Mouse (Mus musculus) liver, embryonic 11.5 days (tissue): ENCODE measurements around the gene Ptpn5. TPM values are rescaled to one million over a fixed set of nuclear protein-coding genes. Genes with fewer than 3 reads are reported as not detected.

Experiments used
- ATAC-seq: fragments of 200-750 bp; cut with Nextera tagmentation; replicated peaks from 2 replicates; pipeline ENCODE4 v1.8.0; 2017; ENCODE audit warnings: moderate number of reproducible peaks, mild to moderate bottlenecking, moderate TSS enrichment, moderate library complexity; ENCODE audit not compliant: low FRiP score
- DNase-seq: peaks from one replicate; pipeline ENCODE4 v3.0.0-alpha.2; 2017; ENCODE audit warnings: low spot score
- H3K27ac ChIP-seq: fragments of 300-500 bp; sonication (generic); 2 replicates; pipeline ENCODE4 v1.5.1; 2014; ENCODE audit warnings: mild to moderate bottlenecking, low read depth, low read length, control low read depth
- H3K27me3 ChIP-seq: fragments of 300-500 bp; sonication (generic); replicated peaks from 2 replicates; pipeline ENCODE4 v1.6.1; 2014; ENCODE audit warnings: low read length, mixed read lengths; ENCODE audit not compliant: control insufficient read depth, insufficient read depth
- H3K36me3 ChIP-seq: fragments of 300-500 bp; sonication (generic); 2 replicates; pipeline ENCODE4 v1.6.1; 2014; ENCODE audit warnings: mild to moderate bottlenecking, low read length, moderate library complexity, mixed read lengths; ENCODE audit not compliant: control insufficient read depth, insufficient read depth
- H3K4me1 ChIP-seq: fragments of 300-500 bp; sonication (generic); replicated peaks from 2 replicates; pipeline ENCODE4 v1.6.1; 2014; ENCODE audit warnings: low read length, mixed read lengths; ENCODE audit not compliant: control insufficient read depth, insufficient read depth
- H3K4me2 ChIP-seq: fragments of 300-500 bp; sonication (generic); 2 replicates; pipeline ENCODE4 v1.6.1; 2014; ENCODE audit warnings: mild to moderate bottlenecking, control low read depth, moderate library complexity
- H3K4me3 ChIP-seq: fragments of 300-500 bp; sonication (generic); 2 replicates; pipeline ENCODE4 v1.5.1; 2014; ENCODE audit warnings: low read depth, low read length, control low read depth
- H3K9ac ChIP-seq: fragments of 300-500 bp; sonication (generic); 2 replicates; pipeline ENCODE4 v1.6.1; 2014; ENCODE audit warnings: low read depth, low read length, control low read depth
- H3K9me3 ChIP-seq: fragments of 300-500 bp; sonication (generic); 2 replicates; pipeline ENCODE4 v1.6.1; 2016; ENCODE audit warnings: low read length, inconsistent platforms, mixed read lengths; ENCODE audit not compliant: control insufficient read depth
- WGBS: fragments of 180-500 bp; shearing (Covaris S2); extraction: QIAGEN DNeasy Blood & Tissue Kit; methylation state at CpG from one replicate; pipeline ENCODE4 v1.1.7; 2014; 5-methylcytosine and 5-hydroxymethylcytosine counted together
- microRNA-seq: library from miRNA; unstranded; fragments of <30 nt; microRNA quantifications from one replicate; pipeline ENCODE4, GENCODE M21; 2017; ENCODE audit warnings: borderline number of aligned reads
- polyA plus RNA-seq: library from polyadenylated mRNA; unstranded; fragments of >200 nt; fragmentation: Nextera tagmentation; extraction: Ambion mirVana; gene quantifications from 2 replicates; pipeline ENCODE4 v1.2.1, GENCODE M21; 2014

The Ptpn5 gene
- polyA plus RNA-seq, 1 experiment from 2014 or later = 0.10 TPM

DNA sequence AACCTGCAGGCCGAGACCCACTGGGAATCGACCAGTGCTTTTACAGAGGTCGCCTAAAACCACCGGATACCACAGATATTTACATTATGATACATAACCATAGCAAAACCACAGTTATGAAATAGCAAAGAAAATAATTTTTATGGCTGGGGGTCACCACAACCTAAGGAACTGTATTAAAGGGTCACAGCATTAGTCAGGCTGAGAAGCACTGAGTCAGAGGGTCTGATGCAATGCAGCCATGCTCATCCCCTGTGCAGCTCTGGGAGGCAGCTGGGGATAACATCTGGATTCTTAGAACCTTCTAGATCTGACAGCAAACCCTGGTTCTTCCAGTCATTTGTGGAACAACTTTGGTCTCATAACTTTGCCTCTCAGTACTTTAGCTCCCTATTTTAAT, 102.1 kb downstream of the Ptpn5 start:
- Histone ChIP-seq H3K27ac (no peak overlapping the region), H3K27me3 (no peaks in the 10 kb centered on the region), H3K36me3 (no peaks in the 10 kb centered on the region), H3K4me3 (no peak overlapping the region), H3K9ac (no peak overlapping the region), H3K4me1 (no peaks in the 10 kb centered on the region), H3K4me2 (no peak overlapping the region), H3K9me3 (no peaks in the 10 kb centered on the region)
- DNase-seq (no peak), ATAC-seq (no peak)
- WGBS = 73% methylated on average over 4 of the region's 4 CpGs

DNA sequence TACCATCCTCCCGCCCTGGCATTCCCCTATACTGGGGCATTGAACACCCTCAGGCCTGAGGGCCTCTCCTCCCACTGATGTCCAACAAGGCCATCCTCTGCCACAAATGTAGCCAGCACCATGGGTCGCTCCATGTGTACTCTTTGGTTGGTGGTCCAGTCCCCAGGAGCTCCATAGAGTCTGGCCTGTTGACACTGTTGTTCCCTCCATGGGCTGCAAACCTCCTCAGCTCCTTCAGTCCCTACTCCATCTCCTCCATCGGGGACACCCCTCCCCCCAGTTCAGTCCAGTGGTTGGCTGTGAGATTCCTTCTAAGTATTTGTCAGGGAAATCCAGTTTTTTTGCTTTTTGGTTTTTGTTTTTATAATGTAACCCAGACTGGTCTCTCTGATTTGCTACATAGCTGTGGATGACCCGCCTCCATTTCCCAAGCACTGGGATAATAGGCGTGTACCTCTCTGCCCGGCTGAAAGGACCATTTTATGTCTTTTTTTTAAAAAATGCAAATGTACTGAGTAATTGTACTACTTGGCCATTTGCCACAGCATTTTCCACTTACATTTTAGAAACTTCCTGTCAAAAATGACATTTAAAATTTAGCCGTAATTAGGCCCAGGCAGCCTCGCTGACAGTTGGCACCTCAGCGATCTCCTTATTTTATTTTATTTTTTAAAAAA, 102.8 kb downstream of the Ptpn5 start:
- H3K9me3 ChIP-seq = no peaks in the 10 kb centered on the region
- H3K4me2 ChIP-seq = no peak overlapping the region
- no peak overlapping the region for H3K9ac ChIP-seq
- H3K27ac ChIP-seq = no peak overlapping the region
- H3K27me3 ChIP-seq = no peaks in the 10 kb centered on the region
- H3K36me3 ChIP-seq = no peaks in the 10 kb centered on the region
- no peak overlapping the region for H3K4me3 ChIP-seq
- 92% methylated on average over 9 of the region's 9 CpGs for WGBS
- no peak for DNase-seq
- H3K4me1 ChIP-seq = no peaks in the 10 kb centered on the region
- no peak for ATAC-seq

Small RNA genes within 50 kb of the gene (microRNA-seq; reads per million reads assigned to microRNA genes)
- gene Mir7056 = not detected

Other genes starting within 250 kb of the Ptpn5 start
- 129 and 133 TPM in 2 replicates for gene Tsg101, start 213.7 kb downstream of the Ptpn5 start, polyA plus RNA-seq
- 9.1 and 10.5 TPM in 2 replicates for gene Uevld, start 175.2 kb downstream of the Ptpn5 start, polyA plus RNA-seq
- gene Gm9999, start 150.1 kb downstream of the Ptpn5 start, polyA plus RNA-seq = not detected in 2 replicates
- gene Spty2d1, start 125.3 kb downstream of the Ptpn5 start, polyA plus RNA-seq = 21.4 and 25.3 TPM in 2 replicates
- gene Tmem86a, start 83.1 kb downstream of the Ptpn5 start, polyA plus RNA-seq = 23.3 and 24.2 TPM in 2 replicates
- not detected in 2 replicates for gene Mrgpra6, start 71.2 kb upstream of the Ptpn5 start, polyA plus RNA-seq
- gene Mrgpra9, start 119.2 kb upstream of the Ptpn5 start, polyA plus RNA-seq = not detected in 2 replicates
- not detected in 2 replicates for gene Mrgpra1, start 220.6 kb upstream of the Ptpn5 start, polyA plus RNA-seq